In genomic region chr6:128479463-128480454, GRCm38 (mm10) we compare ENCODE assay signal across 8 mouse cellular contexts. TPM values are rescaled to one million over a fixed set of nuclear protein-coding genes. Genes with fewer than 3 reads are reported as not detected.
DNase-seq lines count a peak whose midpoint lies in the region; ATAC-seq and TF ChIP-seq lines count a peak whose summit lies in the region.

No protein-coding gene starts in this region.

- DNase-seq in c-Kit-positive CD71-positive TER-119-negative erythroid progenitor cells, embryonic 14.5 days (ENCODE audit: low read depth) = peak; percentile 88
- peak; percentile 89 for DNase-seq in heart, postnatal 0 days (ENCODE audit: low spot score)
- DNase-seq in kidney, postnatal 36 days = peak; percentile 95 to 99
- peak; percentile 80 to 82 (median 80) for DNase-seq in liver, embryonic 14.5 days (ENCODE audit: low read depth in 3 of 3, low spot score in 3 of 3)
- peak; percentile 90 for DNase-seq in neural tube, embryonic 11.5 days (ENCODE audit: low spot score)

- H3K4me3 ChIP-seq in E14TG2a.4 (replicated peaks; ENCODE audit: low read length) = peak overlapping the region; percentile 69
- no peak overlapping the region for H3K4me3 ChIP-seq in forebrain, embryonic 12.5 days (replicated peaks)
- H3K4me3 ChIP-seq in heart, postnatal 0 days (ENCODE audit: low read depth, low read length) = no peak overlapping the region
- no peak overlapping the region for H3K4me3 ChIP-seq in liver, embryonic 14.5 days (ENCODE audit: insufficient read depth in 1 of 2, low read depth in 2 of 2, low read length in 2 of 2)
- no peak overlapping the region for H3K4me3 ChIP-seq in neural tube, embryonic 11.5 days (ENCODE audit: low read depth, low read length)
- peak overlapping the region; percentile 24 for H3K4me3 ChIP-seq in stomach, embryonic 16.5 days (replicated peaks; ENCODE audit: low read length)

- peak; percentile 88 for ATAC-seq in forebrain, embryonic 12.5 days (ENCODE audit: low FRiP score)
- ATAC-seq in heart, postnatal 0 days (ENCODE audit: insufficient read depth, low read depth) = peak; percentile 97
- peak; percentile 79 for ATAC-seq in liver, embryonic 14.5 days (ENCODE audit: insufficient read depth)
- ATAC-seq in neural tube, embryonic 11.5 days (ENCODE audit: insufficient read depth, low FRiP score, low TSS enrichment) = peak; percentile 85
- peak; percentile 90 for ATAC-seq in stomach, embryonic 16.5 days (ENCODE audit: insufficient read depth, low FRiP score)

- peaks cover 66% of the 10 kb centered on the region for H3K4me1 ChIP-seq in E14TG2a.4 (replicated peaks; ENCODE audit: low read depth, low read length)
- H3K4me1 ChIP-seq in forebrain, embryonic 12.5 days = 0 out of 2 replicates have a peak, but pooled peaks cover 3% of the 10 kb centered on the region
- no peaks in the 10 kb centered on the region for H3K4me1 ChIP-seq in heart, postnatal 0 days (ENCODE audit: control insufficient read depth, insufficient read depth)
- H3K4me1 ChIP-seq in liver, embryonic 14.5 days (replicated peaks; ENCODE audit: control insufficient read depth in 2 of 2, insufficient read depth in 2 of 2, low read length in 1 of 2) = no peaks in the 10 kb centered on the region
- no peaks in the 10 kb centered on the region for H3K4me1 ChIP-seq in neural tube, embryonic 11.5 days (ENCODE audit: control insufficient read depth, insufficient read depth, low read length)
- no peaks in the 10 kb centered on the region for H3K4me1 ChIP-seq in stomach, embryonic 16.5 days (ENCODE audit: control insufficient read depth, insufficient read depth, low read length)

- peak; percentile 97 for TF ChIP-seq CTCF in E14TG2a.4 (conservative IDR thresholded peaks at IDR 0.05; ENCODE audit: low read length)
- TF ChIP-seq CTCF in heart, postnatal 0 days (IDR thresholded peaks at IDR 0.05; ENCODE audit: low read depth) = peak; percentile 100
- TF ChIP-seq CTCF in liver, embryonic 14.5 days (IDR thresholded peaks at IDR 0.05; ENCODE audit: low read depth) = peak; percentile 99

- no peak overlapping the region for H3K9ac ChIP-seq in forebrain, embryonic 12.5 days
- no peak overlapping the region for H3K9ac ChIP-seq in heart, postnatal 0 days (replicated peaks; ENCODE audit: low read depth, low read length)
- no peak overlapping the region for H3K9ac ChIP-seq in liver, embryonic 14.5 days (replicated peaks)
- no peak overlapping the region; the same call in 1 of the 2 replicates for H3K9ac ChIP-seq in neural tube, embryonic 11.5 days (ENCODE audit: low read length)
- peak overlapping the region; percentile 6; the same call in 1 of the 2 replicates for H3K9ac ChIP-seq in stomach, embryonic 16.5 days (ENCODE audit: low read length)

- no peaks in the 10 kb centered on the region for H3K27me3 ChIP-seq in E14TG2a.4 (ENCODE audit: insufficient read depth, low read length)
- H3K27me3 ChIP-seq in forebrain, embryonic 12.5 days = peaks cover 13% of the 10 kb centered on the region; the same call in 1 of the 2 replicates
- H3K27me3 ChIP-seq in heart, postnatal 0 days (ENCODE audit: control insufficient read depth, insufficient read depth, low read length) = no peaks in the 10 kb centered on the region
- H3K27me3 ChIP-seq in liver, embryonic 14.5 days (ENCODE audit: control insufficient read depth, insufficient read depth, low read length) = no peaks in the 10 kb centered on the region
- no peaks in the 10 kb centered on the region for H3K27me3 ChIP-seq in neural tube, embryonic 11.5 days (ENCODE audit: control insufficient read depth, insufficient read depth, low read length)
- no peaks in the 10 kb centered on the region for H3K27me3 ChIP-seq in stomach, embryonic 16.5 days (ENCODE audit: control insufficient read depth, insufficient read depth, low read length)

- peak overlapping the region; percentile 39 for H3K4me2 ChIP-seq in forebrain, embryonic 12.5 days
- peak overlapping the region; percentile 52 for H3K4me2 ChIP-seq in heart, postnatal 0 days (ENCODE audit: low read depth, low read length)
- H3K4me2 ChIP-seq in liver, embryonic 14.5 days (ENCODE audit: low read depth) = peak overlapping the region; percentile 39; the same call in 1 of the 2 replicates
- H3K4me2 ChIP-seq in neural tube, embryonic 11.5 days (ENCODE audit: low read depth) = peak overlapping the region; percentile 34
- peak overlapping the region; percentile 49 for H3K4me2 ChIP-seq in stomach, embryonic 16.5 days (ENCODE audit: low read depth, low read length)

- no peak overlapping the region for H3K27ac ChIP-seq in forebrain, embryonic 12.5 days
- H3K27ac ChIP-seq in heart, postnatal 0 days (ENCODE audit: low read depth) = no peak overlapping the region
- no peak overlapping the region for H3K27ac ChIP-seq in liver, embryonic 14.5 days
- H3K27ac ChIP-seq in neural tube, embryonic 11.5 days (ENCODE audit: low read depth, low read length) = no peak overlapping the region
- H3K27ac ChIP-seq in stomach, embryonic 16.5 days (ENCODE audit: low read length) = no peak overlapping the region

- TF ChIP-seq EP300 in heart, postnatal 0 days (IDR thresholded peaks at IDR 0.05; ENCODE audit: low read depth) = no peak
- TF ChIP-seq EP300 in liver, embryonic 14.5 days (IDR thresholded peaks at IDR 0.05; ENCODE audit: low read depth) = no peak

- H3K36me3 ChIP-seq in E14TG2a.4 (ENCODE audit: insufficient read depth, low read length) = peaks cover 6% of the 10 kb centered on the region; the same call in 1 of the 2 replicates
- no peaks in the 10 kb centered on the region for H3K36me3 ChIP-seq in forebrain, embryonic 12.5 days (replicated peaks)
- no peaks in the 10 kb centered on the region for H3K36me3 ChIP-seq in heart, postnatal 0 days (replicated peaks; ENCODE audit: control insufficient read depth, insufficient read depth, low read length)
- no peaks in the 10 kb centered on the region for H3K36me3 ChIP-seq in liver, embryonic 14.5 days (replicated peaks; ENCODE audit: control insufficient read depth, insufficient read depth, low read depth)
- no peaks in the 10 kb centered on the region for H3K36me3 ChIP-seq in neural tube, embryonic 11.5 days (ENCODE audit: control insufficient read depth, insufficient read depth, low read length)
- H3K36me3 ChIP-seq in stomach, embryonic 16.5 days (ENCODE audit: control insufficient read depth, insufficient read depth, low read length) = no peaks in the 10 kb centered on the region

- no peaks in the 10 kb centered on the region for H3K9me3 ChIP-seq in E14TG2a.4 (ENCODE audit: low read length)
- no peaks in the 10 kb centered on the region for H3K9me3 ChIP-seq in forebrain, embryonic 12.5 days
- H3K9me3 ChIP-seq in heart, postnatal 0 days (replicated peaks; ENCODE audit: control insufficient read depth, low read length) = no peaks in the 10 kb centered on the region
- H3K9me3 ChIP-seq in liver, embryonic 14.5 days (ENCODE audit: control insufficient read depth, low read length) = no peaks in the 10 kb centered on the region; the same call in 1 of the 2 replicates
- no peaks in the 10 kb centered on the region for H3K9me3 ChIP-seq in neural tube, embryonic 11.5 days (ENCODE audit: control insufficient read depth, low read length)
- H3K9me3 ChIP-seq in stomach, embryonic 16.5 days (replicated peaks; ENCODE audit: control insufficient read depth, low read length) = no peaks in the 10 kb centered on the region

- WGBS in forebrain, embryonic 12.5 days = 25% methylated on average over 26 of the region's 26 CpGs
- WGBS in heart, postnatal 0 days = 16% methylated on average over 26 of the region's 26 CpGs
- 14% methylated on average over 26 of the region's 26 CpGs for WGBS in liver, embryonic 14.5 days (ENCODE audit: insufficient replicate concordance)
- WGBS in neural tube, embryonic 11.5 days = 21% methylated on average over 26 of the region's 26 CpGs
- WGBS in stomach, embryonic 16.5 days = 19% methylated on average over 26 of the region's 26 CpGs

RNA-seq across cellular contexts. Expression of gene Fkbp4, which starts 41.3 kb away (rescaled TPM):
- 525 and 564 TPM in 2 replicates for polyA plus RNA-seq in forebrain, embryonic 12.5 days (2016; fragmentation: Nextera tagmentation; extraction: Ambion mirVana)
- 148 and 154 TPM in 2 replicates for total RNA-seq in heart, postnatal 0 days (2014; rRNA removed; ENCODE audit: low replicate concordance)
- polyA plus RNA-seq in heart, postnatal 0 days (2015; fragmentation: Nextera tagmentation; extraction: Ambion mirVana) = 217 and 226 TPM in 2 replicates
- 86.7 and 121 TPM in 2 replicates for polyA plus RNA-seq in liver, embryonic 14.5 days (2012; rRNA removed)
- polyA plus RNA-seq in liver, embryonic 14.5 days (2014; fragmentation: Nextera tagmentation; extraction: Ambion mirVana) = 158 and 179 TPM in 2 replicates
- polyA plus RNA-seq in neural tube, embryonic 11.5 days (2014; fragmentation: Nextera tagmentation; extraction: Ambion mirVana) = 506 and 551 TPM in 2 replicates
- 413 and 416 TPM in 2 replicates for polyA plus RNA-seq in stomach, embryonic 16.5 days (2015; fragmentation: Nextera tagmentation; extraction: Ambion mirVana)

RNA-seq across cellular contexts. Expression of gene Pzp, which starts 46.8 kb away (rescaled TPM):
- polyA plus RNA-seq in forebrain, embryonic 12.5 days (2016; fragmentation: Nextera tagmentation; extraction: Ambion mirVana) = 0.04 TPM in 1 of 2 replicates, not detected in the other
- 0.27 and 0.85 TPM in 2 replicates for total RNA-seq in heart, postnatal 0 days (2014; rRNA removed; ENCODE audit: low replicate concordance)
- polyA plus RNA-seq in heart, postnatal 0 days (2015; fragmentation: Nextera tagmentation; extraction: Ambion mirVana) = 0.96 and 1.00 TPM in 2 replicates
- 119 and 187 TPM in 2 replicates for polyA plus RNA-seq in liver, embryonic 14.5 days (2012; rRNA removed)
- 201 and 204 TPM in 2 replicates for polyA plus RNA-seq in liver, embryonic 14.5 days (2014; fragmentation: Nextera tagmentation; extraction: Ambion mirVana)
- not detected in 2 replicates for polyA plus RNA-seq in neural tube, embryonic 11.5 days (2014; fragmentation: Nextera tagmentation; extraction: Ambion mirVana)
- 10.9 and 15.0 TPM in 2 replicates for polyA plus RNA-seq in stomach, embryonic 16.5 days (2015; fragmentation: Nextera tagmentation; extraction: Ambion mirVana)

RNA-seq across cellular contexts. Expression of gene Itfg2, which starts 55.0 kb away (rescaled TPM):
- polyA plus RNA-seq in forebrain, embryonic 12.5 days (2016; fragmentation: Nextera tagmentation; extraction: Ambion mirVana) = 34.7 and 37.2 TPM in 2 replicates
- 29.2 and 62.3 TPM in 2 replicates for total RNA-seq in heart, postnatal 0 days (2014; rRNA removed; ENCODE audit: low replicate concordance)
- 22.0 and 22.6 TPM in 2 replicates for polyA plus RNA-seq in heart, postnatal 0 days (2015; fragmentation: Nextera tagmentation; extraction: Ambion mirVana)
- polyA plus RNA-seq in liver, embryonic 14.5 days (2012; rRNA removed) = 9.4 and 9.8 TPM in 2 replicates
- polyA plus RNA-seq in liver, embryonic 14.5 days (2014; fragmentation: Nextera tagmentation; extraction: Ambion mirVana) = 8.7 and 11.9 TPM in 2 replicates
- polyA plus RNA-seq in neural tube, embryonic 11.5 days (2014; fragmentation: Nextera tagmentation; extraction: Ambion mirVana) = 28.8 and 31.2 TPM in 2 replicates
- polyA plus RNA-seq in stomach, embryonic 16.5 days (2015; fragmentation: Nextera tagmentation; extraction: Ambion mirVana) = 25.0 and 36.4 TPM in 2 replicates

Comparison
In these comparisons a context has a peak if more than half of its experiments do, and no peak if none do; other contexts are left out.
1. H3K4me3 ChIP-seq: peak in E14TG2a.4 (single experiment) and stomach, embryonic 16.5 days (single experiment); none in forebrain, embryonic 12.5 days (single experiment), heart, postnatal 0 days (single experiment), liver, embryonic 14.5 days (0 of 2) and neural tube, embryonic 11.5 days (single experiment).
2. Peak in every context shown above with its lines, with median percentiles within 50 percentile points of each other: CTCF ChIP-seq, DNase-seq, ATAC-seq and H3K4me2 ChIP-seq.